Mouse (Mus musculus): ENCODE measurements around the gene Rrn3. TPM values are rescaled to one million over a fixed set of nuclear protein-coding genes. Genes with fewer than 3 reads are reported as not detected.
"Not testable (repeated sequence)": the region's sequence is repeated elsewhere in the genome, so short reads cannot be mapped to it uniquely, and the experiment has no call there.

The Rrn3 gene
- polyA plus RNA-seq (2014; fragmentation: Nextera tagmentation; extraction: Ambion mirVana), result 102 and 107 TPM in 2 replicates

- Histone ChIP-seq H3K4me2 (ENCODE audit: low read depth, low read length, severe bottlenecking) (peak within 1 kb of the TSS; percentile 82), H3K36me3 (ENCODE audit: control insufficient read depth, insufficient read depth, low read length) (peaks cover 8% of the 10 kb centered on the region), H3K4me1 (replicated peaks; ENCODE audit: control insufficient read depth, insufficient read depth, low read length) (peaks cover 2% of the 10 kb centered on the region; the same call in 1 of the 2 replicates), H3K27me3 (ENCODE audit: control insufficient read depth, insufficient read depth, low read length) (no peaks in the 10 kb centered on the region), H3K4me3 (ENCODE audit: low read depth, low read length) (peak within 1 kb of the TSS; percentile 81), H3K9me3 (ENCODE audit: control insufficient read depth, low read length) (no peaks in the 10 kb centered on the region; the same call in 1 of the 2 replicates), H3K9ac (ENCODE audit: low read length) (peak within 1 kb of the TSS; percentile 93), H3K27ac (ENCODE audit: low read depth, low read length) (peak within 1 kb of the TSS; percentile 64)
- under 1% methylated on average over 52 of the region's 57 CpGs for WGBS
- DNase-seq (ENCODE audit: low spot score) (peak; percentile 91), ATAC-seq (replicated peaks; ENCODE audit: low FRiP score) (peak; percentile 98)
Observed at GRCm38 (mm10) chr16:13780353-13781036, at the start of gene Rrn3. TSS of gene Rrn3 (plus strand) at chr16:13780708.

- Histone ChIP-seq H3K27ac (ENCODE audit: low read depth, low read length) (no peak overlapping the region), H3K4me3 (ENCODE audit: low read depth, low read length) (no peak overlapping the region), H3K9me3 (ENCODE audit: control insufficient read depth, low read length) (no peaks in the 10 kb centered on the region), H3K27me3 (ENCODE audit: control insufficient read depth, insufficient read depth, low read length) (no peaks in the 10 kb centered on the region), H3K9ac (ENCODE audit: low read length) (no peak overlapping the region), H3K4me1 (replicated peaks; ENCODE audit: control insufficient read depth, insufficient read depth, low read length) (no peaks in the 10 kb centered on the region), H3K4me2 (ENCODE audit: low read depth, low read length, severe bottlenecking) (no peak overlapping the region), H3K36me3 (ENCODE audit: control insufficient read depth, insufficient read depth, low read length) (no peaks in the 10 kb centered on the region)
- WGBS, result 76% methylated on average over 3 of the region's 3 CpGs
- ATAC-seq (replicated peaks; ENCODE audit: low FRiP score) (no peak), DNase-seq (ENCODE audit: low spot score) (no peak)
Observed at GRCm38 (mm10) chr16:13732786-13733185, 47.7 kb upstream of the Rrn3 start.

GRCm38 (mm10) chr16:13733518-13734137 is 46.9 kb upstream of the Rrn3 start:
- Histone ChIP-seq H3K4me1 (replicated peaks; ENCODE audit: control insufficient read depth, insufficient read depth, low read length) (no peaks in the 10 kb centered on the region), H3K9me3 (ENCODE audit: control insufficient read depth, low read length) (no peaks in the 10 kb centered on the region), H3K36me3 (ENCODE audit: control insufficient read depth, insufficient read depth, low read length) (no peaks in the 10 kb centered on the region), H3K4me2 (ENCODE audit: low read depth, low read length, severe bottlenecking) (no peak overlapping the region), H3K27ac (ENCODE audit: low read depth, low read length) (no peak overlapping the region), H3K4me3 (ENCODE audit: low read depth, low read length) (no peak overlapping the region), H3K9ac (ENCODE audit: low read length) (no peak overlapping the region), H3K27me3 (ENCODE audit: control insufficient read depth, insufficient read depth, low read length) (no peaks in the 10 kb centered on the region)
- WGBS, result 25% methylated on average over 9 of the region's 9 CpGs
- ATAC-seq (replicated peaks; ENCODE audit: low FRiP score) (no peak), DNase-seq (ENCODE audit: low spot score) (peak; percentile 84)

- DNase-seq (ENCODE audit: low spot score), result no peak
Observed at GRCm38 (mm10) chr16:13735977-13736376, 44.5 kb upstream of the Rrn3 start.

GRCm38 (mm10) chr16:13739044-13739443 is 41.5 kb upstream of the Rrn3 start:
- ATAC-seq (replicated peaks; ENCODE audit: low FRiP score); H3K27me3 ChIP-seq (ENCODE audit: control insufficient read depth, insufficient read depth, low read length); H3K9me3 ChIP-seq (ENCODE audit: control insufficient read depth, low read length); H3K4me1 ChIP-seq (replicated peaks; ENCODE audit: control insufficient read depth, insufficient read depth, low read length); H3K36me3 ChIP-seq (ENCODE audit: control insufficient read depth, insufficient read depth, low read length); H3K9ac ChIP-seq (ENCODE audit: low read length); H3K4me3 ChIP-seq (ENCODE audit: low read depth, low read length); H3K4me2 ChIP-seq (ENCODE audit: low read depth, low read length, severe bottlenecking); H3K27ac ChIP-seq (ENCODE audit: low read depth, low read length); DNase-seq (ENCODE audit: low spot score): not testable (repeated sequence)
- 58% methylated on average over 4 of the region's 4 CpGs for WGBS

More at GRCm38 (mm10) chr16:13735977-13736376, 44.5 kb upstream of the Rrn3 start:
- 90% methylated on average over 8 of the region's 8 CpGs for WGBS
- Histone ChIP-seq H3K9ac (ENCODE audit: low read length) (no peak overlapping the region), H3K4me3 (ENCODE audit: low read depth, low read length) (no peak overlapping the region), H3K9me3 (ENCODE audit: control insufficient read depth, low read length) (no peaks in the 10 kb centered on the region), H3K36me3 (ENCODE audit: control insufficient read depth, insufficient read depth, low read length) (no peaks in the 10 kb centered on the region), H3K27ac (ENCODE audit: low read depth, low read length) (no peak overlapping the region), H3K4me1 (replicated peaks; ENCODE audit: control insufficient read depth, insufficient read depth, low read length) (no peaks in the 10 kb centered on the region), H3K4me2 (ENCODE audit: low read depth, low read length, severe bottlenecking) (no peak overlapping the region), H3K27me3 (ENCODE audit: control insufficient read depth, insufficient read depth, low read length) (no peaks in the 10 kb centered on the region)
- ATAC-seq (replicated peaks; ENCODE audit: low FRiP score), result no peak

GRCm38 (mm10) chr16:13740844-13741243 is 39.7 kb upstream of the Rrn3 start:
- H3K4me1 ChIP-seq (replicated peaks; ENCODE audit: control insufficient read depth, insufficient read depth, low read length), result no peaks in the 10 kb centered on the region
- DNase-seq (ENCODE audit: low spot score) (no peak), ATAC-seq (replicated peaks; ENCODE audit: low FRiP score) (no peak)
- no peaks in the 10 kb centered on the region for H3K27me3 ChIP-seq (ENCODE audit: control insufficient read depth, insufficient read depth, low read length)
- no peaks in the 10 kb centered on the region for H3K36me3 ChIP-seq (ENCODE audit: control insufficient read depth, insufficient read depth, low read length)
- H3K9me3 ChIP-seq (ENCODE audit: control insufficient read depth, low read length), result no peaks in the 10 kb centered on the region
- H3K4me3 ChIP-seq (ENCODE audit: low read depth, low read length), result no peak overlapping the region
- WGBS, result 71% methylated on average over 2 of the region's 2 CpGs
- H3K27ac ChIP-seq (ENCODE audit: low read depth, low read length), result no peak overlapping the region
- no peak overlapping the region for H3K9ac ChIP-seq (ENCODE audit: low read length)
- H3K4me2 ChIP-seq (ENCODE audit: low read depth, low read length, severe bottlenecking), result no peak overlapping the region

- ATAC-seq (replicated peaks; ENCODE audit: low FRiP score) (no peak), DNase-seq (ENCODE audit: low spot score) (no peak)
- H3K4me2 ChIP-seq (ENCODE audit: low read depth, low read length, severe bottlenecking), result no peak overlapping the region
- H3K36me3 ChIP-seq (ENCODE audit: control insufficient read depth, insufficient read depth, low read length), result no peaks in the 10 kb centered on the region
- WGBS, result 92% methylated on average over 8 of the region's 8 CpGs
- no peaks in the 10 kb centered on the region for H3K9me3 ChIP-seq (ENCODE audit: control insufficient read depth, low read length)
- no peaks in the 10 kb centered on the region for H3K27me3 ChIP-seq (ENCODE audit: control insufficient read depth, insufficient read depth, low read length)
- H3K27ac ChIP-seq (ENCODE audit: low read depth, low read length), result no peak overlapping the region
- H3K4me3 ChIP-seq (ENCODE audit: low read depth, low read length), result no peak overlapping the region
- H3K4me1 ChIP-seq (replicated peaks; ENCODE audit: control insufficient read depth, insufficient read depth, low read length), result no peaks in the 10 kb centered on the region
- H3K9ac ChIP-seq (ENCODE audit: low read length), result no peak overlapping the region
Observed at GRCm38 (mm10) chr16:13747708-13748107, 32.8 kb upstream of the Rrn3 start.

GRCm38 (mm10) chr16:13748124-13748523 is 32.4 kb upstream of the Rrn3 start:
- Histone ChIP-seq H3K4me3 (ENCODE audit: low read depth, low read length) (no peak overlapping the region), H3K27ac (ENCODE audit: low read depth, low read length) (no peak overlapping the region), H3K27me3 (ENCODE audit: control insufficient read depth, insufficient read depth, low read length) (no peaks in the 10 kb centered on the region), H3K36me3 (ENCODE audit: control insufficient read depth, insufficient read depth, low read length) (no peaks in the 10 kb centered on the region), H3K9me3 (ENCODE audit: control insufficient read depth, low read length) (no peaks in the 10 kb centered on the region), H3K9ac (ENCODE audit: low read length) (no peak overlapping the region), H3K4me1 (replicated peaks; ENCODE audit: control insufficient read depth, insufficient read depth, low read length) (no peaks in the 10 kb centered on the region), H3K4me2 (ENCODE audit: low read depth, low read length, severe bottlenecking) (no peak overlapping the region)
- DNase-seq (ENCODE audit: low spot score) (no peak), ATAC-seq (replicated peaks; ENCODE audit: low FRiP score) (no peak)
- WGBS, result 67% methylated on average over 3 of the region's 3 CpGs

GRCm38 (mm10) chr16:13748813-13749212 is 31.7 kb upstream of the Rrn3 start:
- ATAC-seq (replicated peaks; ENCODE audit: low FRiP score); H3K9ac ChIP-seq (ENCODE audit: low read length); H3K36me3 ChIP-seq (ENCODE audit: control insufficient read depth, insufficient read depth, low read length); H3K27ac ChIP-seq (ENCODE audit: low read depth, low read length); DNase-seq (ENCODE audit: low spot score); H3K4me2 ChIP-seq (ENCODE audit: low read depth, low read length, severe bottlenecking); H3K9me3 ChIP-seq (ENCODE audit: control insufficient read depth, low read length); H3K27me3 ChIP-seq (ENCODE audit: control insufficient read depth, insufficient read depth, low read length); H3K4me1 ChIP-seq (replicated peaks; ENCODE audit: control insufficient read depth, insufficient read depth, low read length); H3K4me3 ChIP-seq (ENCODE audit: low read depth, low read length): not testable (repeated sequence)
- 15% methylated on average over 10 of the region's 10 CpGs for WGBS

All from forebrain, embryonic 11.5 days (tissue).